Mouse (Mus musculus): ENCODE measurements around the gene Uba7.

GRCm38 (mm10) chr9:107960928-107961327 lies 14.4 kb upstream of the Uba7 start:
- no peak for TF ChIP-seq GATA1 (IDR thresholded peaks at IDR 0.05; ENCODE audit: borderline replicate concordance, low read length)
- no peak for TF ChIP-seq FLI1 (IDR thresholded peaks at IDR 0.05; ENCODE audit: low read length)
